Mouse (Mus musculus) thymus, postnatal 14 days (tissue): ENCODE data around the gene Apba1.
A peak's percentile ranks its signal among the peaks of the same experiment; 100 is the strongest.

Experiments
- DNase-seq: peaks from one replicate; pipeline ENCODE4 v3.0.0; 2021

Apba1 gene

DNA sequence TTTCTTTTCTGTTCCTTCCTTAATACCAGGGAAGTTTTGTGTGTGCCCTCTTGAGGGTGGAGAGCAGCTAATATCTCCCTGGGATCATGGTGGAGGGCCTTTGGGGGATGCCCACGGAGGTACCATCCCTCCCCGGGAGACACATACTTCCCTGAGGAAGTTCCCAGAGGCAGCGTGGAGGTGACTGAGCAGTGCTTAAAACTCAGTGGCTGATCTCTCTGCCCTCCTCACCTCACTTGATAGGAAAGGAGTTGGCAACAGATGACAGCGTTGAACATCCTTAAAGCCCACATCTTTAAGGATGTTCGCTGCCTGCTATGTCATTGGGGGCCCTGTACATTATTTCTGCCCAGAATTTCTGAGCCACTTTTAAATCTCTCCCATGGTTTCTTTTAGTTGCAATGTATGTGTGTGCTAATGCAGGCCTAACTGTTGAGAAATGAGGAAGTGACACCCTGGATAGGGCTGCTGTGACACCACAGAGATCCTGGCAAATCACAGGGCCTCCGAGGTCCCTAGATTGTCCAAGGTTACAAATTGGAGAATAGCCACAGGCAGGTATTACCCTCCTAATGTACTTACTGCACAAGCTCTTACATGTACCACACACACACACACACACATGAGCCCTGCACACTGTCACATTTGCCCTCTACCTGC, 187.5 kb downstream of the Apba1 start:
- DNase-seq, result no peak

DNA sequence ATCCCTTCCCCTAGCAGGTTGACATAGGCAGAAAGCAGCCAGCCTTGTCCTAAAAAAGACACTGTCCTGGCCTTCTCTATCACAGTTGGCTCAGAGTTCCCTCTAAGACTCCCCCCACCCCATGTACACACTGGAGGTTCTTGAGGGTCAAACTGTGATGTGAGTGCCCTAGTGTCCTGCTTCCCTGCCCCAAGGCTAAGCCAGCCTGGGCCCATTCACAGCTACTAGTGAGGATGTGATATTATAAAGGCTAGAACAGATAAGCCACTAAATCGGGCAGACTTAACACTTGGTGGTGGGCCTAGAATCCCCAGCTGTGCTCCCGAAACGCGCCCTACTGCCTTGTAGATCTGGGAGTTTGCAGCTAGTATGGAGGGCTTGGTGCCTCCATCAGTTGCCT, 188.1 kb downstream of the Apba1 start:
- DNase-seq, result no peak

DNA sequence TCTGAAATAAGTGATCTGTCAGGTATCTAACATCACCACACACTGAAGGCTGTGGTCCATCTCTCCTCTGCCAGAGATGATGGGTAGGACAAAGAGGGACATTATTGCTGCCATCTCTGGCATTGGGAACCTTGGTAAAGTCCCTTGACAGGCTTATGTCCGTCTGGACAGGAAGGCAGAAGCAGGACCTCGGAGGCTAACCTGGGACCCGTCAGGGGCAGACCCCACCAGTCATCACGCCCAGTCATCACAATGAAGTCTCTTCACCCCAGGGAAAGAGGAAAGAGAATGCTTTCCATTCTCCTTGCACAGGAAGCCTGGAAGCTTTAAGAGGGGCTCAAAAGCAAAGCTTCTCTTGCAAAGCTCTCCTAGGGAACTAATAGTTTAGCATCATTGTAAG, 189.2 kb downstream of the Apba1 start:
- DNase-seq, result no peak

DNA sequence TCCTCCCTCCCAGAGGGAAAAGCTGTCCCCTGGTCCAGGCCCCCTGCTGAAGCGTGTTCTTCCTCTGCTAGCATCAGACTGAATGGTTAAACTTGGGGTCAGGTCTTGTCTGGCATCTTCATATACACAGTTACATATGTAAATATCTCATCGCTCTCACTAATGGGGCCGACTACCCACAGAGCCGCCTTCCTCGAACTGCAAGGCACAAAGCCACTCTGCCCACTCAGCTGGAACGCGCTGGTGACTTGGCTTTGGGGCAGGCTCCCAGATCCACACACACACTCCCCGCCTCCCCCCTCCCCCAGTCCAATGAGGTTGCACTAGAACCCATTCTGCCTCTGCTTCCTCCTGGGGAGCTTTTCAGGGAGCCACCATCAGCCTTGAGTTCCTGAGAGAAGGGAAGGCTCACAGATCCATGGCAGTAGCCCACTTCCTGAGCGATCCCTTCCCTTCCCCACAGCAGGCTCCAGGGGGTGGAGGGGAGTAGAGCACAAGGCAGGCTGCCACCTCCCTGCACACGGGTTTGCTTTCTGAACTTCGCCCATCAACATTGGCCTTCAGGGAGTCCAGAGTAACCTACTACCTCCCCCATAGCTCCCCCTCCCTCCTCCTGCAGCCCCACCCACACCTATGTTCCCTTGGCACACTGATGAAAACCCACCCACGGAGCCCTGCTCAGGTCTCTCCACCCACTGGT, 189.8 kb downstream of the Apba1 start:
- no peak for DNase-seq

DNA sequence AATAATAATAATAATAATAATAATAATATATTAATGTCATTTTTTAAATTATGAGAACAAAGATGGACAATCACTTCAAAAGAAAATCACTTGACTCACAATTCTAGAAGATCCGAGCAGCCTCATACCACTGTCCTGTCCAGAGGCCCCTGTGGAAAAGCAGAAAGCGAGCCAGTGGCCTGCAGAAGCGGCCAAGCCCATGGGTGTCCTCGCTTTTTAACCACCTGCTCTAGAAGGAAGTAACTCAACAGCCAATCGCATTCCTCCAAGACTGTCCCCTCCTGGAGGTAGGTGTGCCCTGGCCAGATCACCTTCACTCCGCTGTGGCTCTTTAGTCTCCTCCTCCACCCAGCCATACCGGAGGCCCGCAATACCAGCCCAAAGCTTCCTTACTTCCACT, 196.8 kb downstream of the Apba1 start:
- no peak for DNase-seq

DNA sequence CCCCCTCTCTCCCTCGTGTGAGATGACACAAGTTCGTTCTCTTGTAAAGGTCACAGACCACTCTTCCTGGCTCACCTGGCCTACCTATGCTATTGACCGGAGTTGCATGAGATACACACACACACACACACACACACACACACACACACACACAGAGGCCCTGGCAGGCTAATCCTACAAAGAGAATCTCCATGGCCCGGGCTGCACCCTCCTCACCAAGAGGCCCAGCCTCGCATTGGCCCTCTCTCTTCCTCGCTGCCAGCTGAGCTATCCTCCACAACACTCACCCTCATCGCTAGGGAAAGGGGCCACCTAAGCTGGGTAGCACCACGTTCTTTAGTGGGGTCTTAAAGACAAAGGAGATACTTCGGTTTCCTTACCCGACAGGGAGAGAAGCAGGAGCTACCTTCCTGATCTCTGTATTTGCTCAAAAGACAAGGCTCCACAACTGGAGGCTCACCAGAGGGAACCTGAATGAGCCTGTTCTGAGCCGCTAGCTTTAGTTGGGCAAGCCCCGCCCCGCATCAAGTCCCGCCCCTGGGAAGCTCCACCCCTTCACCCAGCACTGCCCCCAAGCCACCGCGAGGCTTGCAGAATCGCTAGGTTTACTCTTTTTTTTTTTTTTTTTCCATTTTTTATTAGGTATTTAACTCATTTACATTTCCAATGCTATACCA, 197.8 kb downstream of the Apba1 start:
- DNase-seq, result peak; percentile 21

DNA sequence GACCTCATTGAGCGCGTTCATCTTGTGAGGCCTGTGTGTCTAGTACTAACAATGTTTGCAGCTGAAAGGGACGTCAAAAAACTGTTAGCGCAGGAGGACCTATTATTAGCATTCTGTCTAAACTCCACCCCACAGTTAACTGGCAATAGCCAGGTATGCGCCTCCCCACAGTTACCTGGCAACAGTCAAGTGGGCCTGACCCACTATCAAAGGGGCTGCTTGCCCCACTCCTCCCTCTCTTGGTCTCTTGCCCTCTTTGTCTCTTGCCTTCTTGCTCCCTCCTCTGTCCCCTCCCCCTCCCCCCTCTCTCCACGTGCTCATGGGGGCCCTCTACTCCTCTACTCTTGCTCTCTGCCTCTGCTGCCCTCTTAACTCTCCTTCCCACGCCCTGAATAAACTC, 198.9 kb downstream of the Apba1 start:
- DNase-seq, result no peak

- DNase-seq, result no peak
Measured at GRCm38 (mm10) chr19:23958925-23959324, 200.2 kb downstream of the Apba1 start.

DNA sequence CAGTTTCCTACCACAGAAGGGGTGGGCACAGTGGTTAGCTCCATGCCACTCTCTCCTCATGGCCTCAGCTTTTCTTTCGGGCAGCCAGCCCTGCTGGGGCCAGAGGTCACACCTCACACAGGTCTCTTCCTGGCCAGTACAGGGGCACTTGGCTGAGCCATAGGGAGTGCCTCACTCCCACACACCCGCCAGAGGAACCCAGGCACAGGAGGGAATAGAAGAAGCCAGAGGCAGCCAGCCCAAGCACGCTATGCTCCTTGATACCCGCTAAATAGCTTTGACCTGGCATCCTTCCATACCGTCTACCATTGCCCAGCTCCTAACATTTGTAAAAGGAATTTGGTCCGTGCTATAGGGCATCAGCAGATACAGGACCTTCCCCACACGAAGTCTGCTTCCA, 201.2 kb downstream of the Apba1 start:
- DNase-seq, result no peak

DNA sequence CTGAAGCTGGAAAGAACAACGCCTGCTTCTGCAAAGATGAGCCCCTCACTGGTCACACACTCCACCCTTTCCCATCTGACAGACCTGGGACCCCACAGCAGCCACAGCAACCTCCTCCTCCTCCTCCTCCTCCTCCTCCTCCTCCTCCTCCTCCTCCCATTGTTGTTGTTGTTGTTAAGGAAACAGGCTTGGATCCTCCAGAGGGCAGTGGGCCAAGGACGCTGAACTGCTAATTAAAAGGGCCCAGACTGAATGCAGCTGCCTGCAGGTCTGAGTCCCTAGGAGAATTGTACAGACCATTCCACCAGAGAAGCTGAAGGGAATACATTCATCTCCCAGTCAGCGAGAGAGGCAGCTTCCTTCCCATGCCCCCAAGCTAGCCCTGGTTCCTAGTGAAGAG, 201.6 kb downstream of the Apba1 start:
- no peak for DNase-seq

DNA sequence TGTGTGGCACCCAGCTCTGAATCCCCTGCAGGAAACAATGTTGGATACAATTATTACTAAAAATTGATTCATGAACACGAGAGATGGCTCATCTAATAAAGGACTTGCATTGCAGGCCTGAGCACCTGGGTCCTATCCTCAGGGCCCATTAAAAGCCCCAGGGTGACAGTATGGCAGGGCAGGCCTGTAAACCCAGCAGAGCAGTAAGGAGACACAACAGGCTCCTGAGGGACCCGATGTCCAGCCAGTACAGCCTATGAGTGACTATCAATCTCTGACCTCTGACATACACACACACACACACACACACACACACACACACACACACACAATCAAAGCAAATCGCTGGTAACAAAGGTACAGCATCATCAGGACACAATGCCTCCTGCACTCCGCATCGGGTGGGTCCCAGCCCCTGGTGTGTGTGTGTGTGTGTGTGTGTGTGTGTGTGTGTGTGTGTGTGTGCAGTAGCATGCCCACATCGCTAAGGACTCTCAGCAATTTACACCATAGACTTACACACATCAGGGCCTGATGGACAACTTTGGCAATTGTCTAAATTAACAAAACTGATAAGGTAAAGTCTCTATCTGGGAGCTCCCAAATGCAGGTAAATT, 202.3 kb downstream of the Apba1 start:
- DNase-seq, result no peak

- peak; percentile 54 for DNase-seq
Measured at GRCm38 (mm10) chr19:23961516-23961915, 202.8 kb downstream of the Apba1 start.

DNA sequence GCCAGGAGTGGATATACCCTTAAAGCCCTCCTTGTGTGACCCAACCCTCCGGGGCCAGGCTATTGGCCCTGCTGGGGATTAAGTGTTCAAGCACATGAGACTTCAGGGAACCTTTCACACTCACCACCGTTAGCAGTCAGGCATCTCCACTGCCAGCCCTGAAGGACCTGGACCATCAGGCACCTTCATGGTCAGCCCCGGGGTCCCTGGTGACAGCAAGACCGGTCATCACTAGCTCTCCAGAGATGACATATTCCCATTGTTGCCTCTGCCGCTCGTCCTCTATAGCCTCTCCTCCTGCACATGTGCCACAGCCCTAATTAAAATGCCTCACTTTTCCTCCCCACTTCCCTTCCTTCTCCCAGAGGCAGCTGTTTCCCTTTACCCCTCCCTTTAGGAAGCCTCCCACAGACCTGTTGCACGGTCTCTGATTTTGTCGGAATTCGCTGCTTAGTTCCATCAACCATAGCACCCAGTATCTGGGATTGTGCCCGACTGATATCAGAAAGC, 205.8 kb downstream of the Apba1 start:
- no peak for DNase-seq

DNA sequence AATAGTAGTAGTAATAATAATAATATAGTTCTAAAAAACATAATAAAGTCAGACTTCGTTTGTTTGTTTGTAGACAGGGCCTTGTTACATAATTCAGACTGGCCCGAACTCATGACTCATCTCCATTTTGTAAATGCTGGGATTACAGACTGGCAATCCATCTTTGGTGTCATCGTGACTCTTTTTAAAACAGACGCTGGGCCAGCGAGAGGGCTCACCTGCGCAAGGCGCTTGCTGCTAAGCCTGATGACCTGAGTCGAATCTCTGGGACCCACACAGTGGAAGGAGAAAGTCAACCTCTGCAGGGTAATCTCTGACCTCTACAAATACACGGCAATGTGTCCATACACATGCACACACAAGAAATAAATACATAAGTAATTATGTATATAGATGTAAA, 207.7 kb downstream of the Apba1 start:
- DNase-seq, result no peak

- DNase-seq, result no peak
Measured at GRCm38 (mm10) chr19:23967156-23967555, 208.5 kb downstream of the Apba1 start.

GRCm38 (mm10) chr19:23968125-23968861, 209.6 kb downstream of the Apba1 start:
- no peak for DNase-seq

GRCm38 (mm10) chr19:23968862-23969225, 210.2 kb downstream of the Apba1 start:
- no peak for DNase-seq

- DNase-seq, result no peak
Measured at GRCm38 (mm10) chr19:23970374-23970773, 211.7 kb downstream of the Apba1 start.

DNA sequence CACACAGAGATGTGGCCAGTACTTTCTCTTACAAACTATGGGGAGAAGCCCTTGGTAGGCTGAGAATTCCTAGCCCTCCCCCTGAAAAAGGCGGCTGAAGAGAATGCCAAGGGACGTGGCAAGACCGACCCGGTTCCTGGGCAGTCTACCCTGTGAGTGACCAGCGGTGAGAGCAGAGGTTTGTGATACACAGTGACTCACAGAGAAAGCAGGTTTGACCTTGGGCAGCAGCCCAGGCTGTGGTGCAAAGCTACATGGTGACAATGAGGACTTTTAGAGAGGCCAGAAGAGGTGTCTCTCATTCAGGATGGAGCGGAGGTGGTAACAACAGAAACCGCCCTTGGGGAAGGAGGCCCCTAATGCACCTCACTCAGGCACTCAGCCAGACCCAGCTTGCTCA, 212.7 kb downstream of the Apba1 start:
- DNase-seq, result no peak

GRCm38 (mm10) chr19:23972881-23973649, 214.4 kb downstream of the Apba1 start:
- no peak for DNase-seq

DNA sequence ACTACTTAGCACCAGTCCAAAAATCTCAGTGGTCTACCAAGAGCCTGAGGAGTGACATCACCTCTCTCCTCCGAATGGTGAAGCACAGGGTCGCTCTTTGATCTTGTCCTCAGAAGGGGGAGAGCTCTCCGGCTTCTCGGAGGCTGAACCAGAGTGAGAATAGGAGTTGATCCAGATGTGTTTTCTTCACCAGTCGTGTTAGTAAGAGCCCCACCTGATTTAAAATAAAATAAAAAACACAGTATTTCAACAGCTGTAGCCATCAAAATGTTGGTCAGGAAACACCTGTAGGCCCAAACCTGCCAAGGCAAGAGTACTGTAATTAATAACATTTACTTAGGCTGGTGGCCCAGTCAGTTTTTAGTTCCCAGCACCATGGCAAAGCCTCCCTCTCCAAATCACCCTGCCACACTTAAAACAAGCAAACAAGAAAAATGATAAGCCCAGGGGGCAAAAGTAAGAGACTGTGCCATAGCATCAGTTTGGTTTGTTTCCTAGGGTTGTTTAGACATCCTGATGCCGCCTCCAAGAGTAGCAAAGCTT, 219.3 kb downstream of the Apba1 start:
- no peak for DNase-seq

DNA sequence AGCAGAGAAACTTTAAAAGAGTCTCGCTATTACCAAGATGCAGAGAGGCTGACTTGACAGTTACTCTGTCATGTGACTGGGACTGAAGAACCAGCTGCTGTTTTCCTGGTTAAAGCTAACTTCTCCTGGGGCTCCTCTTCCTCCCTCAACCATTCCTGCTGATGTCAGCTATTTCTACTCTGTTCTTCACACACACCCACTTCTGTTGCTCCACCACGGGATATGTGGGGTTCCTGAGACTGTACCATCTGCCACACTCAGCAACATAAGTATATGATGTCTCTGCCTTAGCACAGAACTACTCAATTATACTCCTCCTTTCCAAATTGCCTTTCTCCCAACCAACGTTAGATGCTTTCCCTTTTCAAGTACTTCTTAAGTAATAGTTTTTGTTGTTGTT, 221.9 kb downstream of the Apba1 start:
- DNase-seq, result no peak
